Mouse (Mus musculus) urinary bladder, postnatal 10 days (tissue): ENCODE data around the gene Olfr31.
A peak's percentile ranks its signal among the peaks of the same experiment; 100 is the strongest.

Source experiments
- DNase-seq: peaks from one replicate; pipeline ENCODE4 v3.0.0; 2022; ENCODE audit warnings: low spot score

Gene Olfr31

DNA sequence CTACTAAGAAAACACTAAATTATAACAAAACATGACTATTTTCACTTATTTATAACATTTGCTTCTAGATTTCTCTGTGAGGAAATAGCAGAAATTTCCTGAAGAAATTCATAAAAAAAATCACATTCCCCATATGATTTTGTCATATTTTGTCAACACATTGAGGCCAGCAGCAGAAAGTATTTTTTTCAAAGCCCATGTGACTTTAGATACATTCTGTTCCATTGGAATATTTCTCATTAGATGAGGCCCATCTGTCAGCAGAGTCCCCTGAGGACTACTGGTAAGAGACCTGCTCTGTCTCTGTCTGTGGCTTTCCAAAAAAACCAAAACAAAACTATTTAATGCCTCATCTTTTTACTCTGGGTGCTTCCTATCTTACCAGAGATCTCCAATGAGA, at the start of gene Olfr31:
TSS of gene Olfr31 (plus strand) at position 301 of the 400 bp plus-strand sequence.
- DNase-seq: no peak

- DNase-seq: no peak
Observed at GRCm38 (mm10) chr14:14294426-14294825, 28.2 kb upstream of the Olfr31 start.

DNA sequence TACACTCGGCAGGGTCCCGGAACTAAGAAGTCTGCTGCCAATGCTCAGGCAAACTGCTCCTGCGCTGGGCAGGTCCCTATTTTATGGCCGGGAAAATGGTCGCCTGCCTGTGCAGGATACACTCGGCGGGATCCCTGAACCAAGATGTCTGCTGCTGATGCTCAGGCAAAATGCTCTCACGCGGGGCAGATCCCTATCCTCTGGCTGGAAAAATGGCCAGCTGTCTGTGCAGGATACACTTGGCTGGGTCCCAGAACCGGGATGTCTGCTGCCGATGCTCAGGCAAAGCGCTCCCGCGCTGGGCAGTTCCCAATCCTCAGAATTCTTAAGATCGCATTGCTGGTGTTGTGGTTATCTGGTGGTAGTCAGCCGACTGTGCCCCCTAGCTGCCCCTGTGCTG, 13.7 kb upstream of the Olfr31 start:
- no peak for DNase-seq

DNA sequence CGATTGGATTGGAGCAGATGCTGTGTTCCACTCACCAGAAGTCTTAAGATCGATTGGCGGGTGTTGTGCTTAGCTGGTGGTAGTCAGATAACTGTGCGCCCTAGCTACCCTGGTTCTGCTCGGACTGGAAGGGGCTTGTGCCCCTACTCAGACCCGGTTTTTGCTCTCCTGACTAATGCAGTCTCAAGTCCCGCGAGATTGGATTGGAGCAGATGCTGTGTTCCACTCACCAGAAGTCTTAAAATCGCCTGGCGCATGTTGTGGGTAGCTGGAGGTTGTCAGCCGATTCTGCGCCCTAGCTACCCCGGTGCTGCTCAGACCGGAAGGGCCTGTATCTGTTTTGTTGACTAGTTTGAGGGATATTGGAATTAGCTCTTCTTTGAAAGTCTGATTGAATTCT, 13.2 kb upstream of the Olfr31 start:
- no peak for DNase-seq

- peak; percentile 82 for DNase-seq
Observed at GRCm38 (mm10) chr14:14345113-14345871, 22.7 kb downstream of the Olfr31 start.

DNA sequence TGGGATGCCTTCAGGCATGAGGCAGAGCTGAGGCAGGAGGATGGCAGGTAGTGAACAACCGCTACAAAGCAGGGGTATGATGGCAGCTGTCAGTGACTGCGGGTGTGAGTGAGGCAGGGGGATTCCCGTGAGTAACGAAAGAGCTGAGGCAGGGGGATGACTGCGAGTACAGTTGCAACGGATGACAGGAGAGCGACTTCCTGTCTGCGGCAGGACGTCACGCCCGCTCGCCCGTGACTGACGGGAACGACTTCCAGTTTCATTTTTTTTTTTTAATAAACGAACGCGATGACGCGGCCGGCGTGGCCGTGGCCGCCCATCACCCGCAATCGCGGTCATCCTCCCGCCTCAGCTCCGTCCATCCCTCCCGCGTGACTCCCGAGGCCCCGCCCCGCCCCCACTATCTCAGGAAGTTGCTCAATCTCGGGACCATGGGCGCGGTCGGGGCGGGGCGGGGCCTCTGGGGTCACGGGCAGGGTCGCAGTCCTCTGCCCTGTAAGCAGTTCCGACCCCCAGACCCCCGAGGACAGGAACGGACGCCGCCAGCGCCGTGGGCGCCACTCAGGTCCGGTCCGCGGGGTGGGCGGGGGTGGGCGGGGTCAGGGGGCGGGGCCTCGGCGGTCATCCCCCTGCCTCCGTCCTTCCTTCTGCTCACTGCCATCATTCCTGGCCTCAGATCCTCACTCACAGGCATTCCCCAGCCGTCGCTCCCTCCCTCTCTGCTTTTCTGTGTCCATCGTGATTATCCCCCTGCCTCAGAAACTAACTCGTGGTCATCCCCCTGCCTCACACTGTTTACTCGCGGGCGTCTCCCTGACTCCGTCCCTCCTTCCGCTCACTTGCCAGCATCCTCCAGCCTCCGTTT, 23.6 kb downstream of the Olfr31 start, which contains the start of gene Il3ra:
TSS of gene Il3ra (plus strand) at position 328 of the 865 bp plus-strand sequence.
- DNase-seq: peak; percentile 42

DNA sequence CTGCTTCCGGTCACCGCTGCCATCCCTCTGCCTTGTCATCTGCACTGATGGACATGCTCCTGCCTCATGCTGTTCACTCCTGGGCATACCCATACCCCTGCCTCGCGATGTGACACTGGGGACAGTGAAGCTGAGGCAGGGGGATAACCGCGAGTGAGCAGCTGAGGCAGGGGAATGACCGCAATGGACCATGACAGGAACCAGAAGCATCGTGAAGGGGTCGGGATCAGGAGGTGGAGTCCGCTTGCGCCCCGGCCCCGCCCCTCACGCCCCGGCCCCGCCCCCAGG, 24.1 kb downstream of the Olfr31 start:
- DNase-seq: no peak

DNA sequence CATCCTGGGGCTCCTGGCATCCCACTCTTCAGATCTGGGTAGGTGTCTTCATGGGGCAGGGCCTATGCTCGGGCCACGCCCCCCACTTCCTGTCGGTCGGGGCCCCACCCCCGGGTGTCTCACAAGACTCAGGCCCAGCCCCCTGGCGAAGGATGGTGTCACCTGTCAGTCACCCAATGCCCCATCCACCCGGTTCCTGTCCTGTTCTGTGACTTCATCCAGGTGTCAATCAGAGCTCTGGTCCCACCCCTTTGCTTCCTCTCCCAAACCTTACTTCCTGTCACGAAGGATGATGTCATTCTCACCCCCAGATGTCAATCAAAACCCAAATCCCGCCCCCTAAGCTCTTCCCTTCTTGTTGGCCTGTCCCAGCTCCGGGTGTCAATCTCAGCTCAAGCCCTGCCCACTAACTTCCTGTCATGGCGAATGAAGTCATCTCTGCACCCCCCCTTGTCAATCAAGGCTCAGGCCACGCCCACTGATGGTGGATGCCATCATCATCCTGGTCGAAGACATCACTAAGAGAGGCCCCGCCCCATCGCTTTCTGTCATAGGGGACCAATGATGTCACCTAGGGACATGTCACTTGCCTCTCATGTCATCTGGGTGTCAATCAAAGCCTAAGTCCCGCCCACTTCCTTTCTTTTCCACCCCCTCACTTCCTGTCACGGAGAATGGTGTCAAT, 24.7 kb downstream of the Olfr31 start:
- no peak for DNase-seq

GRCm38 (mm10) chr14:14347836-14348621, 25.4 kb downstream of the Olfr31 start:
- no peak for DNase-seq

- no peak for DNase-seq
Observed at GRCm38 (mm10) chr14:14348674-14349401, 26.2 kb downstream of the Olfr31 start.

GRCm38 (mm10) chr14:14349485-14350262, 27.0 kb downstream of the Olfr31 start:
- no peak for DNase-seq

GRCm38 (mm10) chr14:14350263-14351147, 27.9 kb downstream of the Olfr31 start:
- no peak for DNase-seq

- DNase-seq: no peak
Observed at GRCm38 (mm10) chr14:14351148-14351455, 28.5 kb downstream of the Olfr31 start.

GRCm38 (mm10) chr14:14351721-14352590, 29.3 kb downstream of the Olfr31 start:
- no peak for DNase-seq

GRCm38 (mm10) chr14:14352606-14353005, 30.0 kb downstream of the Olfr31 start:
- DNase-seq: no peak

- no peak for DNase-seq
Observed at GRCm38 (mm10) chr14:14353081-14353732, 30.6 kb downstream of the Olfr31 start.

- DNase-seq: no peak
Observed at GRCm38 (mm10) chr14:14353740-14354510, 31.3 kb downstream of the Olfr31 start.
